Comparison of ENCODE assay signal across 17 mouse cellular contexts in genomic region chr6:39537276-39537675, GRCm38 (mm10). TPM values are rescaled to one million over a fixed set of nuclear protein-coding genes. Genes with fewer than 3 reads are reported as not detected.
"Had no signal": no experiment of that assay in that cellular context is flagged by ENCODE, and none has a peak within 500 bp of the region (broad histone marks: within the 10 kb centered on the region; RNA-seq: fewer than 3 reads in every experiment).

No protein-coding gene starts in this region.

- DNase-seq: retina, postnatal 1 day; right cerebral cortex, adult 18-20 months; right cerebral cortex, postnatal 14 days; right cerebral cortex, postnatal 25 days; right cerebral cortex, postnatal 4 days; spleen, adult 18-20 months; thymus, adult 18-20 months; thymus, adult 2 months; thymus, postnatal 14 days; thymus, postnatal 25 days; thymus, postnatal 36 days; thymus, postnatal 4 days had no signal

- H3K27me3 ChIP-seq: neural tube, embryonic 13.5 days; neural tube, embryonic 15.5 days; stomach, embryonic 15.5 days had no signal

- H3K4me3 ChIP-seq: neural tube, embryonic 13.5 days; neural tube, embryonic 15.5 days; stomach, embryonic 15.5 days had no signal

- H3K36me3 ChIP-seq: neural tube, embryonic 13.5 days; neural tube, embryonic 15.5 days; stomach, embryonic 15.5 days had no signal

- H3K27ac ChIP-seq: neural tube, embryonic 13.5 days; neural tube, embryonic 15.5 days; stomach, postnatal 0 days had no signal

- H3K4me2 ChIP-seq: neural tube, embryonic 13.5 days; neural tube, embryonic 15.5 days; stomach, embryonic 15.5 days had no signal

RNA-seq across cellular contexts. Expression of gene Gm42420, which starts 48.3 kb away (rescaled TPM):
- polyA plus RNA-seq: neural tube, embryonic 13.5 days; small intestine, adult 2 months had no signal
